Mouse (Mus musculus): ENCODE results near the gene Nap1l1.
"Not testable (repeated sequence)": the region's sequence is repeated elsewhere in the genome, so short reads cannot be mapped to it uniquely, and the experiment has no call there.

The Nap1l1 gene

DNA sequence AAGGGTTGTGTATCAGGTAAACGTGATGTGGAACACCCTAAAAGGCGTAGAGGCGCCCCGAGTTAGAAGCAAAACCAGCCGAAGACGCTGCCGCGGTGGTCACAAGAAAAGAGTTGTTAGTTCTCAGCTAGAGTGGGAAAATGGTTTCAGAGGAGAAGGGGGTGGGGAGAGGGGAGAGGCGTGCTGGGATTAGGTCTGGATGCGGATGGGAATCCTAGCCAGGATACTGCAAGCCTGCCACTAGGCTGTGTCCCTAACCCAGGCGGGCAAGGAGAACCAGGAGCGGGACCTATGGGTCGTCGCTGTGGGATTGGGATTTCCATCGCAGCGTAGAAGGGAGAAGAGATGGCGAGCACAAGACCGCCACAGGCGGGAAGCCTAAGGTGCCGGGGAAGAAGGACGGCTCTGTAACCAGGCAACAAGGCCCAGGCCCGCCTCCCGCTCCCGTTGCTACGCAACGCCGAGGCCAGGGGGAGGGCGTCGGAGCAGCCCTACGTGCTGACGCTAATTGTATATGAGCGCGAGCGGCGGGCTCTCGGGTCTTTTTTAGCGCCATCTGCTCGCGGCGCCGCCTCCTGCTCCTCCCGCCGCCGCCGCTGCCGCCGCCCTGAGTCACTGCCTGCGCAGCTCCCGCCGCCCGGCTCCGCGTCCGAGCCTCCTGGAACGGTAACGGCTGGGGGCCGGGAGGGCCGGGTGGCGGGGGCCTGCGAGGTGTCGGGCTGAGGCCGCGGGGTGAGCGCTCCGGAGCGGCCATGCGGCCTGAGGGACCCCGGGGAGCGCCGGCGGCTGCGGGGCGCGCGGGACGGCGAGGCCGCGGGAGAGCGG, at the start of gene Nap1l1:
Gene Nap1l1, plus strand, starts transcription at position 538 of the 825 bp plus-strand sequence.
- DNase-seq (ENCODE audit: low read depth): peak; percentile 90

DNA sequence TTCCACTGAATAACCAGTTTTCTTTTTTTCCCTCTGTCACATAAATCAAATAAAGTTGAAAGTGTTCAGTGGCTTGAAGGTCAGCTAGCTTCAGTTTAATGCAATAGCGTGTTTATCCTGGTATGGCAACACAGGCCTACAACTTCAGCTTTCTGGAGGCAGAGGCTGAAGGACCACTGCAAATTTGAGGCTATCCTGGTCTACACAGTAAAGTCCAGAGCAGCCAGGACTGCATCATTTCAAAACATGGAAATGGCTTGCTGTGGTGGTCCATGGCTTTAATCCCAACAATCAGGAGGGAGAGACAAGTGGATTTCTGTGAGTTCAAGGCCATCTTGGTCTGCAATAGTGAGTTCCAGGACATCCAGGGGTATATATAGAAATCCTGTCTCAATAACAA, 46.5 kb upstream of the Nap1l1 start:
- DNase-seq (ENCODE audit: low read depth): no peak

DNA sequence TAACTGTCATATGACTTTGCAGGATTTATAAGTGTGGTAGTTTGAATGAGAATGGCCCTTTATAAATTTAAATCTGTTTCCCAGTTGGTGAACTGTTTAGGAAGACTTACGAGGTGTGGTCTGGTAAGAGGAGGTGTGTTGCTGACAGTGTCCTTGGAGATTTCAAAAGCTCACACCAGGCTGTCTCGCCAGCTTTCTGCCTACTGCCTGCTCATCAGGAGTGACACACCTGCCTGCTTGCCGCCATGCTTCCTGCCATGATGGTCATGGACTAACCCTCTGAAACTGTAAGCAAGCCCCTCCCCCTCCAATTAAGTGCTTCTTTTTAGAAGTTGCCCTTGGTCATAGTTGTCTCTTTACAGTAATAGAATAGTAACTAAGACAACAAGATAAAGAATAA, 39.5 kb upstream of the Nap1l1 start:
- DNase-seq (ENCODE audit: low read depth): no peak

DNA sequence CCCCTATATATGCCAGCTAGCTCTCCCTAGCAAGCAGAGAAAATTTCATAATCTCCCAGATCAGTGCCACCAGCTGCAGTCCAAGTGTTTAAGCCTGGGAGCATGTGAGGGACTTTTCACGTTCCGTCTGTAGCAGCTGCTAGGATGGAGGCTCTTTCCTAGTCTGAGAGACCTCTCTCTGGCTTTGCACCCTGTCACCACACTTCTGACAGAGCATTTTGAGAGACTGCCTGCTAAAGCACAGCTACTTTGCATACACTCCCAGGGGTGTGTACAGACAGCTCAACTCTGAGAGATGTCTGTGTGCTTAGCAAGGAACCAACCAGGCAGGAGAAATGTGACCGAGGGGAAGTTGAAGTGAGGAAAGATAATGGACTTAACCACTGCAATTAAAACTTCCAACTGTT, 32.0 kb upstream of the Nap1l1 start:
- DNase-seq (ENCODE audit: low read depth): no peak

DNA sequence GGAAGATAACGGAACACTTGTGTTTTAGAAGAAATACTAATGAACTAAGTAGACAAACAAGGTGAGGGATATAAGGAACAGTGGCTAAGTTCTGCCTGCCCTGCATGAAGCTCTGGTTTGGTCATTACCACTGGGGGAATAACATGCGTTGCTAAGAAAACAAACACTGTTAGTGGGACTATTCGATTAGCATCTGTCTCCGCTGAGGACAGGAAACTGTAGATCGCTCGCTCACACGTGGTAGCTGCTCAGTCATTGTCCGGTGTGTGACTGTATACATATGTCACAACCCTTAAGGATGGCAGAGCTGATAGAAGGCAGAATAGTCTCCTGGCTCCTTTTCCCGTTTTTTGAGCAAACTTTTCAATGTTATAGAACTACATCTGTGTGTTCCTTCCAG, 28.8 kb upstream of the Nap1l1 start:
- DNase-seq (ENCODE audit: low read depth): no peak

GRCm38 (mm10) chr10:111445939-111446671, 26.9 kb upstream of the Nap1l1 start:
- no peak for DNase-seq (ENCODE audit: low read depth)

DNA sequence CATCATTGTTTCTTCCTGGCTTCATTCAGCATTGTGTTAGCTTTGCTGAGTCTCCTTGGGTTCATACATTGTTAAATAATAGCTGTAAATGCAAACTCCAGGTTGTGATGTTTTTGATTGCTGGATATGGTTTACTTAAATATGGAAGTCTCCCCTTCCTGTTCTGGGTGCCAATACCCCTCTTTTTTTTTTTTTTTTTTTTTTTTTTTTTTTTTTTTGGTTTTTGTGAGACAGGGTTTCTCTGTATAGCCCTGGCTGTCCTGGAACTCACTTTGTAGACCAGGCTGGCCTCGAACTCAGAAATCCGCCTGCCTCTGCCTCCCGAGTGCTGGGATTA, 26.4 kb upstream of the Nap1l1 start:
- not testable (repeated sequence) for DNase-seq (ENCODE audit: low read depth)

DNA sequence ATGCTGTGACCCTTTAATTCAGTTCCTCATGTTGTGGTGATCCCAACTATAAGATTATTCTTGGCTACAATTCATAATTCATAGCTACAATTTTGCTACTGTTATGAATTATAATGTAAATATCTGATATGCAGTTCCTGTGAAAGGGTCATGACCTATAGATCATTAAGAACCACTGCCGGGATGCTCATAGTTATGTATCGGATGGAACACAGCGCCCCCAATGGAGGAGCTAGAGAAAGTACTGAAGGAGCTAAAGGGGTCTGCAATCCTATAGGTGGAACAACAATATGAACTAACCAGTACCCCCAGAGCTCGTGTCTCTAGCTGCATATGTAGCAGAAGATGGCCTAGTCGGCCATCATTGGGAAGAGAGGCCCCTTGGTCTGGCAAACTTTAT, 23.4 kb upstream of the Nap1l1 start:
- DNase-seq (ENCODE audit: low read depth): not testable (repeated sequence)

GRCm38 (mm10) chr10:111451683-111452322, 21.2 kb upstream of the Nap1l1 start:
- no peak for DNase-seq (ENCODE audit: low read depth)

DNA sequence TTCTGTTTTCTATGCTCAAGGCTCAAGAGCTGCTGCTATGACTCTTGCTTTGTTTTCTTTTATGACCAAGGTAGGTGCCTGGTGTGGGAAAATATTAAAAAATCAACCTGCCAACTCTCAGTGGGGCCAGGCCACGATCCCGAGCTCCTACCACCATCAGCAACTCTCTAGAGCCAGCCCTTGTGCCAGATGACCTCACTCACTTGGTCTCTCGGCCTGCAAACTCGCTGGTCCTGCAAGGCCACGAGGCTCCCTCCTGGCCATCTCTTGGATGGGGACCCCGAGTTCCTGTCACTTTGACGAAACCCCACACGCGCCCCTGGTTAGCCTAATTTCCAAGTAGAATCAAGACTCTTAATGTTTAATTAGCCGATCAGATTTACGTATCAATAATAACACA, 20.6 kb upstream of the Nap1l1 start:
- DNase-seq (ENCODE audit: low read depth): no peak

- DNase-seq (ENCODE audit: low read depth): no peak
Measured at GRCm38 (mm10) chr10:111454698-111455308, 18.2 kb upstream of the Nap1l1 start.

GRCm38 (mm10) chr10:111458088-111458487, 14.9 kb upstream of the Nap1l1 start:
- DNase-seq (ENCODE audit: low read depth): no peak

- DNase-seq (ENCODE audit: low read depth): no peak
Measured at GRCm38 (mm10) chr10:111459040-111459439, 14.0 kb upstream of the Nap1l1 start.

DNA sequence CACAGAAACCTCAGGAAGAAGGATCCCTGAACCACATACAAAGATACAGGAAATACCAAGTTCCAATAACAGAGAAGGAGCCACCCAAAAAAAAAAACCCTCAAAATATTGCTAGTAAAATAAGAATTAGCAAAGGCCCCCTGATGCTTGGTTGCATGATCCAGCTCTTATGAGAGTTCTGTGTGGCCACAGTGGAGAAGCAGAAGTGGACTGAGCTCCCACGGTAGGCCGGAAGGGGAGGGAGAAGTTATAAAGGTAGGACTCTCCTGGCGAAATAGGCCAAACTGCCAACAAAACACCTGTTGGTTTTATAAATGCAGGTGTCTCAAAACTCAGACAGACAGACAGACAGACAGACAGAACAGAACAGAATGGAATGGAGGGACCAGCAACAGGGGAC, 13.1 kb upstream of the Nap1l1 start:
- no peak for DNase-seq (ENCODE audit: low read depth)

- peak; percentile 45 for DNase-seq (ENCODE audit: low read depth)
Measured at GRCm38 (mm10) chr10:111460381-111460780, 12.6 kb upstream of the Nap1l1 start.

DNA sequence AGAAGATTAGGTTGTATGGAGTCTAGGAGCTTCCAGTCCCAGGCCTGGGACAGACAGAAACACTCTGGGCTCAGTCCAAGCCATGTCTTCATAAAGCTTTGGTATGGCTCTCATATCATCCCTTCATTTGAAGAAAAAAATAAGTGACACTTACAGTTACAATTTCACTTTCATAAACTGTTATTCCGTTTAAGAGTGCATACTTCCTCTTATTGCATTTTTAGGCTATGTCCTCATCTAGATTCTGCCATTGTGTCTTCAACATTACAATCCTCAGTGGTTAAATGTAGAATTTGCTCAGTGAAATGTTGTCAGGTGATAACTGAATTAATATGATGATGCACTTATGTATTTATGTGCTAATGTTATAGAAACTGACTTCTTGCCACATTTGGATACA, 8.2 kb upstream of the Nap1l1 start:
- DNase-seq (ENCODE audit: low read depth): no peak

DNA sequence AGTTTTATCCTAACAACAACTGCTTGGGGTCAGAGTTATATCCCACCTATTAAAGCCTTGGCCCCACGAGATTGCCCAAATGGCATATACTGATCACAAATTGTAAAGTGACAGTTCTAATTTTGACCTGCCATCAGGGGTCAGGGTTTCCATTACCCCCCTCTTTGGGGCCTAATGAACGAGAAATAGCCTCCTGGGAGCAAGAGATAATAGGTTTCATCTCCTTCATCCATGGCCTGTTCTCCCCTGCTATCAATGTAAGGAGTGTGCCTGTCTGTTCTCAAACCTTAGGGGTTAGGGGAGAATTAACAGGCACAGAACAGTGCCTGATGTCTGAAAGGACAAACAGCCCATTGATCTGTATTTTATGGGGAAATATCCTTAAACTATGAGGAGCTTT, 7.6 kb upstream of the Nap1l1 start:
- no peak for DNase-seq (ENCODE audit: low read depth)

DNA sequence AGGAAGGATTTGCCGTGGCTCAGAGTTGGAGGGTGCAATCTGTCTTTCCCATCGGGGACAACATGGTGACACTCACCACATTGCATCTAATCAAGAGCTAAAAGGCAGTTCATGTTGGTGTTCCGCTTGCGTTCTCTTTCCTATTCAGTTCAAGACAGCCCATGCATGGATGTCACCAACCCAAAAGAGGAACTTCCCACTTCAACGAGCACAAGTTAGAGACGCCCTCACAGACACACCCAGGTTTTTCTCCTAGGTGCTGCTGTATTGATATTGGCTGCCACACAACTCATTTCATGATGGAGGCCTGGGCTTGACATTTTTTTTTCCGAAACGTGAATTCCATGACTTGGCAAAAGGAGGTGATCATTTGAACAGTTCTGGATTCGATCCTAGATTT, 1.9 kb upstream of the Nap1l1 start:
- DNase-seq (ENCODE audit: low read depth): no peak

GRCm38 (mm10) chr10:111473511-111474371, 718 bp downstream of the Nap1l1 start:
- DNase-seq (ENCODE audit: low read depth): no peak

DNA sequence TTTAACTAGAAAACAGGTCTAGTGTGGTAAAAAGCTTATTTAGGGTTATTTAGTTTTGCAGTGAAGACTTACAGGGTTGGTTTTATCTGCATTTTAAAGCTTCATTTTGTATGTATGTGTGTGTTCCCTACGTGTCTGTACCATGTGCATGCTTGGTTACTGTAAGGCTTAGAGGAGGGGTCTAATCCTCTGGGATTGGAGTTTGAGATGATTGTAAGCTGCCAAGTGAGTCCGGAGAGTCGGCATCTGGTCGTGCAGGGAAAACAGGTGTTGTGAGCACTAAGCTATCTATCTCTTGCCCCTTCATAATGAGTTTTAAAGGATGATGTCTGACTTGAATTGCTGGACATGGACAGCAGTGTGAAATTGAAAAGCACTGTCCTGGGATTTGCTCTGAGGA, 3.3 kb downstream of the Nap1l1 start:
- DNase-seq (ENCODE audit: low read depth): no peak

DNA sequence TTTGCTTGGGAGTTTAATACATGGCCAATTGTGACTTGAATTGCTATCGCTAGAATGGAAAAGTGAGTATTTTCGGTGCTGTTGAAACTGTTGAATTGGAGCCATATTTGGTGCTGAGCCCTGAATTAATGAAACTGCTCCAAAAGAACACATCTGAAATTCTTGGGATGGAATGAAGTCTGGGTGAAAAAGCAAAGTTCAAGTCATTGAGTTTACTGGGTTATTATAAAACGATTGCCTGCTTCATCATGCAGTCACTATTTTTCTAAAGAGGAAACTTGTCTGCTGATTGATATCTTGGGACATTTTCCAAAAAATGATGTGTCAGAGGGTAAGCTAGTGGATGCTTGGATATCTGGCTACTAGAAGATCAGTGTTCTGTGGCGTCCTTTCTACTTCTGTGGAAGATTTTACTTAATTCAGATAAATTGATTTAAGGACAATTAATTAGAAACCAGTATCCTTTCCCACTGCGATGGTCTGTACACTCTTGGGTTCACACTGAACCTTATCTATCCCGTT, 4.0 kb downstream of the Nap1l1 start:
- DNase-seq (ENCODE audit: low read depth): no peak
